ENCODE assay signal across 8 mouse cellular contexts in the genomic region with DNA sequence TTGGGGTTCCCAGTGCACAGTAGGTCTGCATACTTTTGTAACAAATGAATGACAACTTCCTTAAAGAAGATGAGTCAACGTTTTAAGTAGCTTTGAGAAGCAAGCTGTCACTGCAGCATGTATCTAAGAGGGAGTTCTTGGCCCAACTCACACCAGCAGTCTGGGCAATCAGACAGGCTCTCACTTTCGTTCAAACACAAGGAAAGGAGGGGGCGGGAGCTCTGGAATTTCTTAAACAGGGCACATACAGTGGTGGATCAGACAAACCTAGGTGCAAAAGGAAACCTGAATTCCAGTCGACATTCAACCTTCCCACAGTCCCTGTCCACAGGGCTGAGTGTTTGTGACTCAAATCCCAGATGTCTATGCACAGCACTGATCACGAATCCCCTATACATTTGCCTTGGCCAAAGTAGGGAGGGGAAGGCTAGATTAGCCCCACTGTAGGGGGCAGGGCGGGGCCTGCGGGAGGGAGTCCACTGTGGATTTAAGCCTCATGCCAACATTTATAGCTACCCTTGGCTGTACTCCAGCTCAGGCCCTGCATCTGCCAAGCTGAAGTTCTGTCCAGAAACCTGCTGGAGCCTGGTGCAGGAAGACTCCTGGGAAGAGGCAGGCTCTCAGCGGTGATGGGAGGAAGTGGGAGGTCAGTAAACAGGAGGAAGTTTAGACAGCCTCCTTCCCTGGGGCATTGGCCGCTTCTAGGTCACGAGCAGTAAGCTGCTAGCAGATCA.
A peak's percentile ranks its signal among the peaks of the same experiment; 100 is the strongest.
DNase-seq lines count a peak whose midpoint lies in the region; ATAC-seq lines count a peak whose summit lies in the region.

No protein-coding gene starts in this region.

- H3K27me3 ChIP-seq in neural tube, embryonic 15.5 days (replicated peaks), result no peaks in the 10 kb centered on the region

- H3K4me1 ChIP-seq in neural tube, embryonic 15.5 days, result 0 out of 2 replicates have a peak, but pooled peaks cover 4% of the 10 kb centered on the region
- no peaks in the 10 kb centered on the region for H3K4me1 ChIP-seq in brown adipose tissue, adult 24 weeks (ENCODE audit: control insufficient read depth, insufficient read depth, insufficient read length, low read length)

- no peaks in the 10 kb centered on the region for H3K9me3 ChIP-seq in neural tube, embryonic 15.5 days (replicated peaks)

- H3K9ac ChIP-seq in neural tube, embryonic 15.5 days (replicated peaks), result no peak overlapping the region

- H3K36me3 ChIP-seq in neural tube, embryonic 15.5 days, result no peaks in the 10 kb centered on the region

- 60% methylated on average over 10 of the region's 10 CpGs for WGBS in neural tube, embryonic 15.5 days

- no peak overlapping the region for H3K4me2 ChIP-seq in neural tube, embryonic 15.5 days

- H3K4me3 ChIP-seq in neural tube, embryonic 15.5 days (replicated peaks), result no peak overlapping the region
- peak overlapping the region; percentile 10; the same call in 1 of the 2 replicates for H3K4me3 ChIP-seq in brown adipose tissue, adult 24 weeks (ENCODE audit: insufficient read depth, low read depth, low read length)

- DNase-seq in neural tube, embryonic 10.5 days (ENCODE audit: extremely low spot score, low spot score), result peak; percentile 13
- peak; percentile 44 for DNase-seq in gastrocnemius, postnatal 10 days
- DNase-seq in kidney, adult 18-20 months, result peak; percentile 78
- DNase-seq in lung, postnatal 4 days, result peak; percentile 64 to 84
- DNase-seq in yolk sac, embryonic 10.5 days (ENCODE audit: low spot score), result no peak
- DNase-seq in MN1 (ENCODE audit: low spot score), result no peak

- no peak for ATAC-seq in neural tube, embryonic 15.5 days (ENCODE audit: low FRiP score)

- no peak overlapping the region for H3K27ac ChIP-seq in neural tube, embryonic 15.5 days (replicated peaks)
- H3K27ac ChIP-seq in brown adipose tissue, adult 24 weeks (replicated peaks; ENCODE audit: low read depth, low read length), result 0 out of 2 replicates have a peak overlapping the region, but pooled peaks have one; percentile 12

Comparison
In these comparisons a context has a peak if more than half of its experiments do, and no peak if none do; other contexts are left out.
1. DNase-seq: peak in neural tube, embryonic 10.5 days (single experiment), gastrocnemius, postnatal 10 days (single experiment), kidney, adult 18-20 months (single experiment) and lung, postnatal 4 days (2 of 2); none in yolk sac, embryonic 10.5 days (single experiment) and MN1 (single experiment).